Mouse (Mus musculus) CH12.LX (cell line): ENCODE results near the gene Med15. TPM values are rescaled to one million over a fixed set of nuclear protein-coding genes. Genes with fewer than 3 reads are reported as not detected.

Experiments used
- DNase-seq: peaks from one replicate; pipeline ENCODE4 v3.0.0-alpha.2; 2013; ENCODE audit errors: extremely low read depth
- H3K27ac ChIP-seq: 2 replicates; pipeline ENCODE4 v1.5.1; 2012; ENCODE audit warnings: low read depth, mild to moderate bottlenecking, control low read depth, moderate library complexity; ENCODE audit not compliant: insufficient read depth
- H3K27me3 ChIP-seq: replicated peaks from 2 replicates; pipeline ENCODE3; 2012; ENCODE audit warnings: inconsistent platforms
- H3K36me3 ChIP-seq, 2 experiments: replicated peaks in 1 of 2; 2 replicates each; pipeline versions ENCODE3 to v1.6.1; 2012; ENCODE audit warnings: inconsistent platforms in 1 of 2, low read length in 1 of 2, mild to moderate bottlenecking in 1 of 2, mixed read lengths in 1 of 2, moderate library complexity in 1 of 2; ENCODE audit not compliant: control insufficient read depth in 1 of 2, insufficient read depth in 1 of 2
- H3K4me1 ChIP-seq, 2 experiments: 2 replicates each; pipeline ENCODE4 v1.6.1; 2012; ENCODE audit warnings: inconsistent platforms in 1 of 2, moderate library complexity in 1 of 2; ENCODE audit not compliant: insufficient read depth in 2 of 2, control insufficient read depth in 1 of 2
- H3K4me2 ChIP-seq: 2 replicates; pipeline ENCODE4 v1.6.1; 2012; ENCODE audit warnings: low read depth, mild to moderate bottlenecking, control low read depth; ENCODE audit not compliant: poor library complexity, insufficient read depth, severe bottlenecking
- H3K4me3 ChIP-seq, 3 experiments: fragments of 150-350 bp in 1 of 3; sonication (generic) in 1 of 3; replicated peaks in 1 of 3; 2 replicates each; pipeline versions ENCODE3 to v1.5.1; 2011 to 2012; ENCODE audit warnings: low read depth in 2 of 3, low read length in 2 of 3, mild to moderate bottlenecking in 2 of 3, moderate library complexity in 2 of 3, control low read depth in 1 of 3, improper control_type of control experiment in 1 of 3, inconsistent platforms in 1 of 3, mixed read lengths in 1 of 3; ENCODE audit not compliant: poor library complexity in 1 of 3
- H3K79me2 ChIP-seq: replicated peaks from 2 replicates; pipeline ENCODE4 v1.6.1; 2012; ENCODE audit warnings: mild to moderate bottlenecking, moderate library complexity; ENCODE audit not compliant: control insufficient read depth, poor library complexity, insufficient read depth, severe bottlenecking; ENCODE audit errors: extremely low read depth
- H3K9ac ChIP-seq: 2 replicates; pipeline ENCODE4 v1.6.1; 2012; ENCODE audit warnings: low read depth, mild to moderate bottlenecking, control low read depth, moderate library complexity; ENCODE audit not compliant: insufficient read depth
- H3K9me3 ChIP-seq: replicated peaks from 2 replicates; pipeline ENCODE3; 2012; ENCODE audit warnings: low read length, inconsistent platforms, mixed read lengths
- BHLHE40 ChIP-seq: IDR thresholded peaks from 2 replicates; pipeline ENCODE4 v1.6.1; 2011; ENCODE audit warnings: mild to moderate bottlenecking, low read depth, low read length, improper control_type of control experiment
- CTCF ChIP-seq, 2 experiments: IDR thresholded peaks in 1 of 2; conservative IDR thresholded peaks in 1 of 2; 2 replicates each; pipeline ENCODE4 v1.5.1; 2011 to 2012; ENCODE audit warnings: low read depth in 2 of 2, low read length in 2 of 2, improper control_type of control experiment in 1 of 2, inconsistent platforms in 1 of 2, mild to moderate bottlenecking in 1 of 2, moderate library complexity in 1 of 2
- E2F4 ChIP-seq: IDR thresholded peaks from 2 replicates; pipeline ENCODE4 v1.6.1; 2011; ENCODE audit warnings: low read depth, low read length, improper control_type of control experiment; ENCODE audit not compliant: insufficient replicate concordance
- HCFC1 ChIP-seq: IDR thresholded peaks from 2 replicates; pipeline ENCODE4 v1.6.1; 2012; ENCODE audit warnings: low read depth, mild to moderate bottlenecking, inconsistent platforms, low read length, improper control_type of control experiment
- MAFK ChIP-seq: IDR thresholded peaks from 2 replicates; pipeline ENCODE4 v1.6.1; 2011; ENCODE audit warnings: low read length, improper control_type of control experiment; ENCODE audit not compliant: insufficient replicate concordance
- MEF2A ChIP-seq: IDR thresholded peaks from 2 replicates; pipeline ENCODE4 v1.6.1; 2014; ENCODE audit warnings: low read depth, mild to moderate bottlenecking, inconsistent platforms, low read length, improper control_type of control experiment, borderline replicate concordance
- MXI1 ChIP-seq: IDR thresholded peaks from 2 replicates; pipeline ENCODE4 v1.6.1; 2011; ENCODE audit warnings: mild to moderate bottlenecking, low read depth, low read length, improper control_type of control experiment
- MYC ChIP-seq: IDR thresholded peaks from 2 replicates; pipeline ENCODE4 v1.6.1; 2011; ENCODE audit warnings: low read depth, mild to moderate bottlenecking, improper control_type of control experiment, low read length
- RAD21 ChIP-seq: IDR thresholded peaks from 2 replicates; pipeline ENCODE4 v1.6.1; 2011; ENCODE audit warnings: low read depth, mild to moderate bottlenecking, low read length, improper control_type of control experiment, moderate library complexity
- RCOR1 ChIP-seq: conservative IDR thresholded peaks from 2 replicates; pipeline ENCODE4 v1.6.1; 2012; ENCODE audit warnings: low read depth, mild to moderate bottlenecking, inconsistent platforms, low read length, improper control_type of control experiment
- SMC3 ChIP-seq: IDR thresholded peaks from 2 replicates; pipeline ENCODE4 v1.6.1; 2011; ENCODE audit warnings: low read depth, low read length, improper control_type of control experiment
- TCF12 ChIP-seq: IDR thresholded peaks from 2 replicates; pipeline ENCODE4 v1.6.1; 2014; ENCODE audit warnings: low read depth, mild to moderate bottlenecking, inconsistent platforms, low read length, improper control_type of control experiment
- ZMIZ1 ChIP-seq: IDR thresholded peaks from 2 replicates; pipeline ENCODE4 v1.6.1; 2012; ENCODE audit warnings: low read depth, mild to moderate bottlenecking, inconsistent platforms, low read length, improper control_type of control experiment
- ZNF384 ChIP-seq: IDR thresholded peaks from 2 replicates; pipeline ENCODE4 v1.6.1; 2012; ENCODE audit warnings: low read depth, low read length, improper control_type of control experiment, inconsistent platforms
- dilution Hi-C: fragments of 300-500 bp; cut with MboI; formaldehyde crosslinking; loops from 2 replicates; pipeline ENCODE4 v1.14.3; 2020; ENCODE audit warnings: low sequenced_read_pairs; ENCODE audit not compliant: extremely low pct_unique_long_range_greater_than_20kb, extremely low pct_ligation_motif_present
- in situ Hi-C: fragments of 300-500 bp; cut with MboI; formaldehyde crosslinking; loops from 3 replicates; pipeline ENCODE4 v1.14.3; 2019; ENCODE audit warnings: low sequenced_read_pairs, low pct_ligation_motif_present, low pct_unique_long_range_greater_than_20kb, mixed read lengths
- polyA plus RNA-seq: library from polyadenylated mRNA; unstranded; fragments of >175 nt; gene quantifications from 2 replicates; pipeline ENCODE4 v1.2.1, GENCODE M21; 2012; ENCODE audit warnings: low read depth; ENCODE audit not compliant: insufficient read length
- total RNA-seq, 2 experiments: library from RNA; depleted of rRNA; stranded (reverse); fragments of 300-350 nt in 1 of 2; fragments of >200 nt in 1 of 2; gene quantifications; 2 replicates each; pipeline ENCODE4 v1.2.3; 2012 to 2014

The Med15 gene
- total and polyA plus RNA-seq, 3 experiments, result 20.1 to 78.1 (median 42.6) TPM

- peak; percentile 36 for TF ChIP-seq RAD21
- no peak for TF ChIP-seq ZNF384
- no peak for TF ChIP-seq MXI1
- TF ChIP-seq MAFK, result no peak
- no peak for TF ChIP-seq MEF2A
- TF ChIP-seq SMC3, result peak; percentile 51
- TF ChIP-seq MYC, result no peak
- no peak for TF ChIP-seq TCF12
- TF ChIP-seq RCOR1, result no peak
- TF ChIP-seq HCFC1, result no peak
- TF ChIP-seq E2F4, result no peak
- TF ChIP-seq CTCF (conservative IDR thresholded peaks at IDR 0.05 in 1 of 2, IDR thresholded peaks at IDR 0.05 in 1 of 2; ENCODE audit: low read depth in 2 of 2, low read length in 2 of 2), result peak; percentile 8 to 63; a peak in 3 of 4 replicates
- H3K36me3 ChIP-seq, result no peaks in the 10 kb centered on the region
- H3K4me2 ChIP-seq, result no peak overlapping the region
- dilution Hi-C loops, result no loop called here
- peak; percentile 11 for DNase-seq
- peaks cover 6% of the 10 kb centered on the region for H3K27me3 ChIP-seq
- H3K79me2 ChIP-seq, result no peaks in the 10 kb centered on the region
- no peak overlapping the region for H3K4me3 ChIP-seq
- H3K9ac ChIP-seq, result no peak overlapping the region
- H3K4me1 ChIP-seq, result peaks cover 4 to 8% of the 10 kb centered on the region in 2 experiments; a peak in 2 of 4 replicates
- in situ Hi-C loops, result no loop called here
- no peaks in the 10 kb centered on the region for H3K9me3 ChIP-seq
- no peak overlapping the region for H3K27ac ChIP-seq
Observed at GRCm38 (mm10) chr16:17771117-17771865, 38.6 kb upstream of the Med15 start.

GRCm38 (mm10) chr16:17768834-17769233 is 36.1 kb upstream of the Med15 start:
- no peaks in the 10 kb centered on the region for H3K79me2 ChIP-seq
- H3K4me3 ChIP-seq, result no peak overlapping the region
- H3K4me2 ChIP-seq, result no peak overlapping the region
- peaks cover 4 to 8% of the 10 kb centered on the region in 2 experiments; a peak in 2 of 4 replicates for H3K4me1 ChIP-seq
- peak; percentile 76 for TF ChIP-seq BHLHE40
- TF ChIP-seq MYC, result no peak
- in situ Hi-C loops (no loop called here), dilution Hi-C loops (no loop called here)
- H3K9me3 ChIP-seq, result no peaks in the 10 kb centered on the region
- H3K36me3 ChIP-seq, result no peaks in the 10 kb centered on the region
- no peaks in the 10 kb centered on the region for H3K27me3 ChIP-seq
- H3K9ac ChIP-seq, result no peak overlapping the region
- no peak overlapping the region for H3K27ac ChIP-seq
- peak; percentile 4 for DNase-seq

GRCm38 (mm10) chr16:17764108-17764511 is 31.4 kb upstream of the Med15 start:
- no peaks in the 10 kb centered on the region for H3K36me3 ChIP-seq
- no peak overlapping the region for H3K27ac ChIP-seq
- dilution Hi-C loops, result no loop called here
- H3K4me2 ChIP-seq, result no peak overlapping the region
- H3K79me2 ChIP-seq, result no peaks in the 10 kb centered on the region
- DNase-seq, result no peak
- H3K4me3 ChIP-seq, result no peak overlapping the region
- H3K9ac ChIP-seq, result no peak overlapping the region
- no peak for TF ChIP-seq ZMIZ1
- in situ Hi-C loops, result no loop called here
- peaks cover 4 to 6% of the 10 kb centered on the region in 2 experiments; a peak in 2 of 4 replicates for H3K4me1 ChIP-seq
- H3K9me3 ChIP-seq, result peaks cover 11% of the 10 kb centered on the region
- H3K27me3 ChIP-seq, result no peaks in the 10 kb centered on the region
